Mouse (Mus musculus) heart, postnatal 0 days (tissue): ENCODE results near the gene Capn1. TPM values are rescaled to one million over a fixed set of nuclear protein-coding genes. Genes with fewer than 3 reads are reported as not detected.

Experiments
- ATAC-seq: fragments of 200-750 bp; cut with Nextera tagmentation; 2 replicates; pipeline ENCODE4 v1.8.0; 2017; ENCODE audit warnings: low read depth, moderate number of reproducible peaks, moderate library complexity; ENCODE audit not compliant: insufficient read depth
- DNase-seq: peaks from one replicate; pipeline ENCODE4 v3.0.0-alpha.2; 2016; ENCODE audit warnings: low spot score
- H3K27ac ChIP-seq: fragments of 300-500 bp; sonication (generic); 2 replicates; pipeline ENCODE4 v1.5.1; 2014; ENCODE audit warnings: low read depth, mild to moderate bottlenecking
- H3K27me3 ChIP-seq: fragments of 300-500 bp; sonication (generic); 2 replicates; pipeline ENCODE4 v1.6.1; 2014; ENCODE audit warnings: low read length, mixed read lengths; ENCODE audit not compliant: control insufficient read depth, insufficient read depth
- H3K36me3 ChIP-seq: fragments of 300-500 bp; sonication (generic); replicated peaks from 2 replicates; pipeline ENCODE4 v1.6.1; 2014; ENCODE audit warnings: low read length, mixed read lengths; ENCODE audit not compliant: control insufficient read depth, insufficient read depth
- H3K4me1 ChIP-seq: fragments of 300-500 bp; sonication (generic); 2 replicates; pipeline ENCODE4 v1.6.1; 2014; ENCODE audit warnings: antibody characterized with exemption; ENCODE audit not compliant: control insufficient read depth, insufficient read depth
- H3K4me2 ChIP-seq: fragments of 300-500 bp; sonication (generic); 2 replicates; pipeline ENCODE4 v1.6.1; 2014; ENCODE audit warnings: low read depth, mild to moderate bottlenecking, low read length, moderate library complexity
- H3K4me3 ChIP-seq: fragments of 300-500 bp; sonication (generic); 2 replicates; pipeline ENCODE4 v1.5.1; 2014; ENCODE audit warnings: low read depth, low read length
- H3K9ac ChIP-seq: fragments of 300-500 bp; sonication (generic); replicated peaks from 2 replicates; pipeline ENCODE4 v1.6.1; 2014; ENCODE audit warnings: low read depth, low read length, mixed read lengths
- H3K9me3 ChIP-seq: fragments of 300-500 bp; sonication (generic); replicated peaks from 2 replicates; pipeline ENCODE4 v1.6.1; 2016; ENCODE audit warnings: low read length; ENCODE audit not compliant: control insufficient read depth
- CTCF ChIP-seq: IDR thresholded peaks from 2 replicates; pipeline ENCODE4 v1.5.1; 2016; ENCODE audit warnings: antibody characterized with exemption, control low read depth, low read depth
- EP300 ChIP-seq: IDR thresholded peaks from 2 replicates; pipeline ENCODE4 v1.6.1; 2016; ENCODE audit warnings: antibody characterized with exemption, low read depth
- WGBS: fragments of 180-500 bp; shearing (Covaris S2); extraction: QIAGEN DNeasy Blood & Tissue Kit; methylation state at CpG from one replicate; pipeline ENCODE4 v1.1.7; 2014; 5-methylcytosine and 5-hydroxymethylcytosine counted together
- polyA plus RNA-seq: library from polyadenylated mRNA; unstranded; fragments of >200 nt; fragmentation: Nextera tagmentation; extraction: Ambion mirVana; gene quantifications from 2 replicates; pipeline ENCODE4 v1.2.1, GENCODE M21; 2015
- total RNA-seq: library from RNA; depleted of rRNA; stranded (reverse); fragments of >200 nt; gene quantifications from 2 replicates; pipeline ENCODE4 v1.2.3, GENCODE M21; 2014; ENCODE audit warnings: low replicate concordance

The Capn1 gene
- total and polyA plus RNA-seq, 2 experiments from 2014 or later: 5.3 to 19.3 TPM

- WGBS: 90% methylated on average over 10 of the region's 10 CpGs
- no peak overlapping the region for H3K4me2 ChIP-seq
Measured at GRCm38 (mm10) chr19:6013691-6014090, 2.0 kb downstream of the Capn1 start.

DNA sequence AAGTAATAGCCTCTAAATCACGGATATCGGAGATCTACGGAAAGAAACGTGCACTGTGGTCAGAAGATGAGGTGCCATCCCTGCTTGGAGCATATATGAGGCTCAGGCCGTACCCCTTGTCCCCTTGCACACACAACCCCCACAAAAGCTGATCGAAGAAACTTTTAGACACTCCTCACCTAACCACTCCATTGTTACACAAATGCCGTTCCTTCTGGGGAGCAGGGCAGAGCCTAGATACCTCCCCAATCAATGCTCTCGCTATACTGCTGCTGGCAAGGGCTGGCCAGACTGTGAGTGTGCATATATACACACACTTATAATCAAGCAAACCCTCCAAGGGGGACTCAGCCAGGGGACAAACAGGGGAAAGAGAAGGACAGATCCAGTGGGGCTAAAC lies 6.6 kb downstream of the Capn1 start:
- 82% methylated on average over 8 of the region's 8 CpGs for WGBS
- H3K4me3 ChIP-seq: no peak overlapping the region
- TF ChIP-seq EP300 (no peak), CTCF (no peak)
- DNase-seq (no peak), ATAC-seq (no peak)
- no peaks in the 10 kb centered on the region for H3K9me3 ChIP-seq
- H3K4me2 ChIP-seq: no peak overlapping the region
- no peaks in the 10 kb centered on the region; the same call in 1 of the 2 replicates for H3K27me3 ChIP-seq
- H3K36me3 ChIP-seq: peaks cover 14% of the 10 kb centered on the region
- no peaks in the 10 kb centered on the region for H3K4me1 ChIP-seq
- H3K27ac ChIP-seq: no peak overlapping the region
- H3K9ac ChIP-seq: no peak overlapping the region

More at GRCm38 (mm10) chr19:6013691-6014090, 2.0 kb downstream of the Capn1 start:
- TF ChIP-seq CTCF: no peak
- no peak for TF ChIP-seq EP300
- Histone ChIP-seq H3K4me3 (no peak overlapping the region), H3K27ac (no peak overlapping the region), H3K9ac (no peak overlapping the region), H3K4me1 (peaks cover 6% of the 10 kb centered on the region), H3K9me3 (no peaks in the 10 kb centered on the region), H3K27me3 (no peaks in the 10 kb centered on the region; the same call in 1 of the 2 replicates), H3K36me3 (peaks cover 8% of the 10 kb centered on the region; the same call in 1 of the 2 replicates)
- no peak for ATAC-seq
- DNase-seq: no peak

DNA sequence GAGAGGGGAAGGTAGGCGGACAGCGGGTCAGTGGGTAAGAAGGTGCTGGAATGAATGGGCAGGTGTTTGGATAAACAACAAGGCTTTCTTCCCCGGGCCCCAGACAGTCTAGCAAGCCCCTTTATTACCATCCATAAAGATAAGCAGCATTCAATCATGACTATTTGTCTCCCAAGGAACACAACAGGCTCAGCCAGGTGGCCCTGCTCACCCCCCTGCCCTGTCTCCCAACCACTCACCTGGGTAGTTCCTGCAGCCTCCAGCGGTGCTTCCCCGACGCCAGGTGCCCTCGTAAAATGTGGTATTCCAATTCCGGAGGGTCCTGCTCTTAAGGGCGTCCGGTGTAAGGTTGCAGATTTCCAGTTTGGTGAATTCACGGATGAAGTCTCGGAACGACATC lies 8.7 kb downstream of the Capn1 start:
- no peak overlapping the region for H3K4me2 ChIP-seq
- ATAC-seq: no peak
- 90% methylated on average over 13 of the region's 13 CpGs for WGBS
- H3K36me3 ChIP-seq: peaks cover 14% of the 10 kb centered on the region
- no peak overlapping the region for H3K27ac ChIP-seq
- no peak overlapping the region for H3K4me3 ChIP-seq
- TF ChIP-seq CTCF (no peak), EP300 (no peak)
- H3K4me1 ChIP-seq: no peaks in the 10 kb centered on the region
- H3K27me3 ChIP-seq: no peaks in the 10 kb centered on the region
- H3K9ac ChIP-seq: no peak overlapping the region
- no peaks in the 10 kb centered on the region for H3K9me3 ChIP-seq
- DNase-seq: no peak

- Histone ChIP-seq H3K4me2 (no peak overlapping the region), H3K27ac (no peak overlapping the region), H3K36me3 (peaks cover 14% of the 10 kb centered on the region), H3K4me3 (no peak overlapping the region), H3K9me3 (no peaks in the 10 kb centered on the region), H3K9ac (no peak overlapping the region), H3K4me1 (no peaks in the 10 kb centered on the region), H3K27me3 (no peaks in the 10 kb centered on the region)
- no peak for ATAC-seq
- DNase-seq: no peak
- TF ChIP-seq CTCF (no peak), EP300 (no peak)
- 67% methylated on average over 11 of the region's 11 CpGs for WGBS
Measured at GRCm38 (mm10) chr19:6005541-6005940, 10.2 kb downstream of the Capn1 start.

DNA sequence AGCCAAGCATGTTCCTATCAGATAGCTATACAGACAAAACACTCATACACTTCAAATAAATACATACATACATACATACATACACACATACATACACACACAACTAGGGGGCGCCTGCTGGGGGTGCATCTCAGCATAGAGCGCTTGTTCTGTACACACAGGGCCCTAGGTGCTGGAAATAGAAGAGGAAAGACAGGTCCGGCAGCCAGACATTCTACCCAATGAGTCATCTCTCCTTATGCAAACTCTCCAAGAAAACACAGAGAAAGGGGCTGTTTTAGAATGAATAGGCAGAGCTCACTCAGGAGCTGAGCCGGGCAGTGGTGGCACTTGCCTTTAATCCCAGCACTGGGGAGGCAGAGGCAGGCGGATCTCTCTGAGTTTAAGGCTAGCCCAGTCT lies 15.7 kb downstream of the Capn1 start:
- Histone ChIP-seq H3K9me3 (no peaks in the 10 kb centered on the region), H3K9ac (no peak overlapping the region), H3K27me3 (no peaks in the 10 kb centered on the region), H3K4me3 (no peak overlapping the region), H3K27ac (no peak overlapping the region), H3K4me2 (no peak overlapping the region), H3K36me3 (no peaks in the 10 kb centered on the region), H3K4me1 (no peaks in the 10 kb centered on the region)
- 72% methylated on average over 5 of the region's 5 CpGs for WGBS
- TF ChIP-seq CTCF: no peak
- TF ChIP-seq EP300: no peak
- no peak for ATAC-seq
- no peak for DNase-seq

DNA sequence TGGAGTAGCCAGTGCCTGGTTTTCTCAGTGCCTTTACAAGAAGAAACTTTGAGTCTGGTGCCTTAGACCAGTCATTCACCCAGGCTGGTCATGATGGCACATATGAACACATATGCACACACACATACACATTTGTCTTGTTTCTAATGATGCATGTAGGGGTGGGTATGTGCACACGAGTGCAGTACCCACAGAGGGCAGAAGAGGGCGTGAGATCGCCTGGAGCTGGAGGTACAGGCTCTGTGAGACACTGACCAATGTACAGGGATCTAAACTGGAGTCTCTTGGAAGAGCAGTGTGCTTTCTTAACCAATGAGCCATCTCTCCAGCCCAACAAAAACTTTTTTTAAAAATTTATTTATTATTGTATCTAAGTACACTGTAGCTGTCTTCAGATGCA lies 17.5 kb downstream of the Capn1 start:
- 74% methylated on average over 3 of the region's 3 CpGs for WGBS
- Histone ChIP-seq H3K4me3 (no peak overlapping the region), H3K9me3 (no peaks in the 10 kb centered on the region), H3K4me2 (no peak overlapping the region), H3K36me3 (peaks cover 4% of the 10 kb centered on the region; the same call in 1 of the 2 replicates), H3K27ac (no peak overlapping the region), H3K9ac (no peak overlapping the region), H3K27me3 (no peaks in the 10 kb centered on the region), H3K4me1 (no peaks in the 10 kb centered on the region)
- ATAC-seq: no peak
- no peak for DNase-seq
- TF ChIP-seq CTCF (no peak), EP300 (no peak)
